Mouse (Mus musculus) neural tube, embryonic 15.5 days (tissue): ENCODE measurements around the gene Bzw2. TPM values are rescaled to one million over a fixed set of nuclear protein-coding genes. Genes with fewer than 3 reads are reported as not detected.

Source experiments
- ATAC-seq: fragments of 200-750 bp; cut with Nextera tagmentation; 2 replicates; pipeline ENCODE4 v1.8.0; 2017; ENCODE audit warnings: mild to moderate bottlenecking, moderate TSS enrichment, moderate library complexity; ENCODE audit not compliant: low FRiP score
- H3K27ac ChIP-seq: fragments of 300-500 bp; sonication (generic); replicated peaks from 2 replicates; pipeline ENCODE4 v1.5.1; 2015; ENCODE audit warnings: mild to moderate bottlenecking, inconsistent platforms
- H3K27me3 ChIP-seq: fragments of 300-500 bp; sonication (generic); replicated peaks from 2 replicates; pipeline ENCODE4 v1.6.1; 2015; ENCODE audit warnings: inconsistent platforms
- H3K36me3 ChIP-seq: fragments of 300-500 bp; sonication (generic); 2 replicates; pipeline ENCODE4 v1.6.1; 2015; ENCODE audit warnings: inconsistent platforms
- H3K4me1 ChIP-seq: fragments of 300-500 bp; sonication (generic); 2 replicates; pipeline ENCODE4 v1.6.1; 2015; ENCODE audit warnings: inconsistent platforms
- H3K4me2 ChIP-seq: fragments of 300-500 bp; sonication (generic); 2 replicates; pipeline ENCODE4 v1.6.1; 2015; ENCODE audit warnings: inconsistent platforms, mild to moderate bottlenecking, moderate library complexity
- H3K4me3 ChIP-seq: fragments of 300-500 bp; sonication (generic); replicated peaks from 2 replicates; pipeline ENCODE4 v1.5.1; 2015; ENCODE audit warnings: mild to moderate bottlenecking, inconsistent platforms
- H3K9ac ChIP-seq: fragments of 300-500 bp; sonication (generic); replicated peaks from 2 replicates; pipeline ENCODE4 v1.6.1; 2015; ENCODE audit warnings: mild to moderate bottlenecking, inconsistent platforms
- H3K9me3 ChIP-seq: fragments of 300-500 bp; sonication (generic); replicated peaks from 2 replicates; pipeline ENCODE4 v1.6.1; 2016; ENCODE audit warnings: inconsistent platforms
- WGBS: fragments of 180-500 bp; shearing (Covaris S2); methylation state at CpG from one replicate; pipeline ENCODE4 v1.1.7; 2015; ENCODE audit warnings: mixed read lengths; 5-methylcytosine and 5-hydroxymethylcytosine counted together
- polyA plus RNA-seq: library from polyadenylated mRNA; unstranded; fragments of >200 nt; fragmentation: Nextera tagmentation; extraction: Ambion mirVana; gene quantifications from 2 replicates; pipeline ENCODE4 v1.2.1, GENCODE M21; 2015

Bzw2 gene
- polyA plus RNA-seq, 1 experiment from 2014 or later, result 378 TPM

DNA sequence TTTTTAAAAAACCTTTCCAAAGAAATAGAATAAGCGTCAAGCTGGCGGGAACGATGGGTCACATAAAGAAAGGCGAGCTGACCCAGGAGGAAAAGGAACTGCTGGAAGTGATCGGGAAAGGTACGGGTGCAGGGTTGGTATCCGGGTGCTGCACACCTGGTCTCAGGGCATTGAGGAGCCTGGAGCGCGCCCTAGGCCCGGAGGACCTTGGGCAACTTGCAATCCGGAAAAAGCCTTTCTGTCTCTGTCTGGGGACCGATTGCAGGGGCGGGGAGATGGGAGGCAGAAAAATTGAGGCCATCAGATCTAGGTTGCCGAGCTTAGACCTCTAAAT is 609 bp downstream of the Bzw2 start:
- ATAC-seq, result peak; percentile 39
- no peaks in the 10 kb centered on the region for H3K27me3 ChIP-seq
- H3K4me1 ChIP-seq, result peaks cover 28% of the 10 kb centered on the region
- peak overlapping the region; percentile 82 for H3K4me2 ChIP-seq
- no peaks in the 10 kb centered on the region for H3K9me3 ChIP-seq
- H3K36me3 ChIP-seq, result no peaks in the 10 kb centered on the region
- peak overlapping the region; percentile 92 for H3K9ac ChIP-seq
- WGBS, result 0% methylated on average over 14 of the region's 14 CpGs
- H3K27ac ChIP-seq, result peak overlapping the region; percentile 95
- H3K4me3 ChIP-seq, result peak overlapping the region; percentile 96

DNA sequence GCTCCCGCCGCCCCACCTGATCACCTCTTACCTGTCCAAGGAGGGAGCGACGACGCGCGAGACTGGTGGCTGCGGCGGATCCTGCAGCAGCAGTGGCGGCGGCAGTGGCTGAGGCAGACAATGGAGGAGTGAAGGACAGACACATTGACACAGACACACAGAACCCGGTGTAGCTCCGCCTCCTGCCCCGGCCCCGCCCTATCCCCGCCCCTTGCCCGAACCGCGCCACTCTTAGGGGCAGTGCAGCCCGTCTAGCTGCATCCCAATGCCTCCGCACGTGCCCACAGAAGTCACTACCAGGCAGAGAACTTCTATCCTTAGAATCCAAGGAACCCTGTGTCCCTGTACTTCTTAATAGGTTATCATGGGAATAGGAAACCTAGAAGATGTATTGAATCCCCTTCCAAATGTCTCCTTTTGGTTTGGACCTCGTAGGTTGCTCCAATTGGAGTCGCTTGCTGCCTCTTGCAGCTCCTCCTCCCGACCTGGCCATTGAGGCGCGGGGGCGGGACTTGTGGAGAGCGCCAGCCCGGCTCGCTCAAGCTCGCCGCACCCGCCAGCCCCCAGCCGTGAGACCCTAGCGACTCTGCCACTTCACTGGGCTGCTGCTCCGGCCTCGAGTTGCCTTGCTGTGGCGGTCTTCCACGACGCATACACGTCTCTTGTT is 1.1 kb downstream of the Bzw2 start, which contains the start of gene Ankmy2:
Gene Ankmy2 (plus strand): TSS at position 478 of the 667 bp plus-strand sequence.
- Histone ChIP-seq H3K4me3 (peak within 1 kb of the TSS; percentile 96), H3K36me3 (no peaks in the 10 kb centered on the region), H3K4me1 (peaks cover 28% of the 10 kb centered on the region), H3K9me3 (no peaks in the 10 kb centered on the region), H3K27ac (peak within 1 kb of the TSS; percentile 95), H3K4me2 (peak within 1 kb of the TSS; percentile 82), H3K27me3 (no peaks in the 10 kb centered on the region), H3K9ac (peak within 1 kb of the TSS; percentile 92)
- ATAC-seq, result peak; percentile 97
- under 1% methylated on average over 42 of the region's 42 CpGs for WGBS

DNA sequence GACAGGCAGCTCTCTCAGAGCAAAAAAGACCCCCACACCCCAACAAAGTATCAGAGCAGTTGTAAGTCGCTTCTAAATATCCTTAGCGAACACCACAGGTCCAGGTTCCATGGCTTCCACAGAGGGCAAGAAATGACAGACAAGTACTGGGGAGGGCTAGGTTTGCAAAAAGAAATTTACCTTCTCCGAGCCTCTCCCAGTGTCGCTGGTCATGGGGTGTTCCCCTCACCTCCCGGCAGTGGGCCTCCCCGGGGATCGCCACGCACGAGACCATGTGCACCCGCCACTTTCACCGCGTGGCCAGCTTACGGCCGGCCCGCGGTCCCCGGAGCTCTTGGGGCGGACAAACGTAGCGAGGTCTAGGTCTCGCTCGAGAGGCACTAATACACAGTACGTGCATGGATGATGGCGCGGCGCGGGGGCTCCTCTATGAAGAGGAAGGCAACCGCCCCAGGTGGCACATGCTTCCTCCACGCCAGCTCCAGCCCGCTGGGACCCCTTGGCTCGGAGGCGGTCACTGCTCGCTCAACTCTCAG is 1.7 kb downstream of the Bzw2 start:
- Histone ChIP-seq H3K27me3 (no peaks in the 10 kb centered on the region), H3K27ac (peak overlapping the region; percentile 95), H3K36me3 (no peaks in the 10 kb centered on the region), H3K4me1 (peaks cover 28% of the 10 kb centered on the region), H3K9me3 (no peaks in the 10 kb centered on the region), H3K4me2 (peak overlapping the region; percentile 82), H3K4me3 (peak overlapping the region; percentile 96), H3K9ac (peak overlapping the region; percentile 92)
- 4% methylated on average over 33 of the region's 33 CpGs for WGBS
- peak; percentile 67 for ATAC-seq

DNA sequence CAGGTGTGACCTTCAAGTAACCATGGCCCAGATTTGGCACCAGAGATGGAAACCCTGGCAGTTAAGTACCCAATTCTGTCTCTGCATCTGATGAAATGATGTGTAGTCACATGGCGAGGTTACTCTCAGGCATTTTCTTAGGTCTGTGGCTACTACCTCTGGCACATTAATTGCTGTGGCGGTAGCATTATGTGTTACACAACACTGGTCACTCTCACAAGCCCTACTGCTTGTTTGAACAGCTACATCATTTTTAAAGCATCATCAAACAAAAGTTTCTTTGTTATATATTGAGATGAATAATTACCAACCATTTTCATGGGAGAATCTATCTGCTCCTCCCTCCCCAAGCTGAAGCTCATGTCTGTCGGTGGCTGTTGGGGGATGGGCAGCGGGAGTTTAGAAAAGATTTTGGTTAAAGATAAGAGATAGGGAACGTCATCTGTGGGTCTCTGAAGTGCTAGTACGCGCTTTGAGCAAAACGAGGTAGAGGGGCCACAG is 2.7 kb downstream of the Bzw2 start:
- peaks cover 36% of the 10 kb centered on the region for H3K4me1 ChIP-seq
- WGBS, result 7% methylated on average over 8 of the region's 8 CpGs
- no peak for ATAC-seq
- H3K9me3 ChIP-seq, result no peaks in the 10 kb centered on the region
- no peaks in the 10 kb centered on the region for H3K36me3 ChIP-seq
- H3K4me2 ChIP-seq, result peak overlapping the region; percentile 82
- H3K27me3 ChIP-seq, result no peaks in the 10 kb centered on the region
- H3K27ac ChIP-seq, result peak overlapping the region; percentile 95
- H3K4me3 ChIP-seq, result peak overlapping the region; percentile 96
- peak overlapping the region; percentile 92 for H3K9ac ChIP-seq

DNA sequence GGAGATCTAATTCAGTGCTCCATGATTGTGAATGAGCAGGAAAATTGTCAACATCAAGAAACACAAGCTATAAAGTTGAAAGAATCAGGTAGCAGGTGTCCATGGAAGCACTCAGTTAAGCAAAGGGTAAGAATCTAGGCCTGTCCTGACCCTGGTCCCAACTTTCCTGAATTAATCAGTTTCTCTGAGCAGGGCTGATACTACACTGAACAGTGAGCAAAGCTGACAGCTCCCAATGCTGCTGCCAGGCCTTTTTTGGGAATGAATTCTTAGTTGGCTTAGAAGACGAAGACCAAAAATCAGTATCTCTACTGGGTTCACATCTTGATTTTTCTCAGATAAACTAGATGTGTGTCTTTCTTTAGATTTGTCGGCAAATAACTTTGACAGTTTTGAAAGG is 7.1 kb downstream of the Bzw2 start:
- WGBS, result 88% methylated on average over 2 of the region's 2 CpGs
- Histone ChIP-seq H3K4me3 (no peak overlapping the region), H3K27ac (no peak overlapping the region)

DNA sequence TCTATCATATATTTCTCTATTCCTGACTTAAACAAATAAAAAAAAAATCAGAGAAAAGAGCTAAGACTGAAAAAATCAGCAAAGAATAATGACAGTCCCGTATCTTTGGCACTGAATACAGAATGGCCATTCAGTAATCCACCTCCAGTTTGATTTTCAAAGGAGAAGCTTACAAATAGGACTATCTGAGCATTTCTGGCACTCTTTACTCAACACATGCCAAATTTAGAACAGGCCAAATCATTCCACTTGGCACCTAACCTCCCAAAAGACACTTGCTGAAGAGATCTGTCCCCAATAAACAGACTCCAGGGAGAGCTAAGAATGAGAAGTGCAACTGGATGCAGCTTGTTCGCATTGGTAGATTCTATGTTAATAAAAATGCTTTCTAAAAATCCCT is 7.6 kb downstream of the Bzw2 start:
- WGBS, result 70% methylated on average over 2 of the region's 2 CpGs
- no peak overlapping the region for H3K4me3 ChIP-seq
- no peak overlapping the region for H3K4me2 ChIP-seq
- H3K27me3 ChIP-seq, result no peaks in the 10 kb centered on the region
- peaks cover 24% of the 10 kb centered on the region for H3K4me1 ChIP-seq
- no peak overlapping the region for H3K27ac ChIP-seq
- H3K36me3 ChIP-seq, result no peaks in the 10 kb centered on the region
- no peak for ATAC-seq
- H3K9ac ChIP-seq, result no peak overlapping the region
- H3K9me3 ChIP-seq, result no peaks in the 10 kb centered on the region

More for the DNA sequence above, 7.1 kb downstream of the Bzw2 start:
- H3K4me2 ChIP-seq, result no peak overlapping the region
- H3K9me3 ChIP-seq, result no peaks in the 10 kb centered on the region
- H3K9ac ChIP-seq, result no peak overlapping the region
- ATAC-seq, result no peak
- no peaks in the 10 kb centered on the region for H3K27me3 ChIP-seq
- no peaks in the 10 kb centered on the region for H3K36me3 ChIP-seq
- H3K4me1 ChIP-seq, result peaks cover 24% of the 10 kb centered on the region

DNA sequence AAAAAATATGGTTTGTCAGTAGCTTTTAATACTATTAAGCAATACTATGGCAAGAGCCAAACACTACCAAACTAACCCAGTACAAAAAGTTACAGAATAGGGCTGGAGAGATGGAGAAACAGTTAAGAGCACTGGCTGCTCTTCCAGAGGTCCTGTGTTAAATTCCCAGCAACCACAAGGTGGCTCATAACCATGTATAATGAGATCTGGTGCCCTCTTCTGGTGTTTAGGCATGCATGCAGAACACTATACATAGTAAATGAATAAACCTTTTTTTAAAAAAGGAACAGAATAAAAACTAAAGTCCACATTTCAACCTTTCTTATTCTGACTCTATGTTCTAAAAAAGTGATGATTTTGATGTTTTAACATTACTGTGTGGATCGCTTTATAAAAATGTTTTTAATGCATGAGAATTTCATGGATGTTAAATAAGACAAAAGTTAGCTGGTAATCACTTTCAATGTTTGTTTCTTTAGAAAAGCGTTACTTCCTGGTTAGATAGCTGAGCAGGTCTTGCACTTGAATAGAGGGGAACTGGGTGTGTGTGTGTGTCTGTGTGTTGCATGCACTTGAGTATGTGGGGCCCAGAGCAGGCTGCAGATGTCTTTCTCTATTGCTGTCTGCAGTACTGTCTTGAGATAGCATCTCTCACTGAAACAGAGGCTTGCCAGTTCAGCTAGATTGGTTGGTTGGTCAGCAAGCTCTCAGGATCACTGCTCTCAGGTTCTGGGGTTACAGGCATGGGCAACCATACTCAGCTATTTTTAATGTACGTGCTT is 11.5 kb downstream of the Bzw2 start:
- WGBS, result 93% methylated on average over 3 of the region's 3 CpGs
- Histone ChIP-seq H3K4me1 (peaks cover 10% of the 10 kb centered on the region; the same call in 1 of the 2 replicates), H3K4me2 (no peak overlapping the region), H3K9ac (no peak overlapping the region), H3K27ac (no peak overlapping the region), H3K27me3 (no peaks in the 10 kb centered on the region), H3K9me3 (no peaks in the 10 kb centered on the region), H3K4me3 (no peak overlapping the region), H3K36me3 (no peaks in the 10 kb centered on the region)
- ATAC-seq, result no peak

DNA sequence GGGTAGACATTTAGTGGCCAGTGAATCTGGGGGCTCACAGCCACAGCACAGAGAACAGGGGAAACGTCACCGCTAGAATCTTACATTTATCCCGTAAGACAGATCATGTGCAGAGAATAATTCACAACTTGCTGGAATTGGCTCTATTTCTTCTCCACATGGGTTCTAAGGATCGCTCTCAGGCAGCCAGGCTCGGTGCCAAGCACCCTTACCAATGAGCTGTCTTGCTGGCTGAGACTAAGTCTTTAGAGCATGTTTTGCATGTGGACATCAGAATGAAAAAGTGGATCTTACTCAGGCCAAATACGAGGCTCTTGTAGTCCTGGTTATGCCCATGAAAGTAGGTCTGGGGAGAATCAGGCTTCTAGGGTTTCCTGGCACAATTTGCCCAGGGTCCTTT is 17.5 kb downstream of the Bzw2 start:
- Histone ChIP-seq H3K4me1 (0 out of 2 replicates have a peak, but pooled peaks cover 4% of the 10 kb centered on the region), H3K27ac (no peak overlapping the region), H3K4me2 (no peak overlapping the region), H3K9ac (no peak overlapping the region), H3K4me3 (no peak overlapping the region), H3K27me3 (no peaks in the 10 kb centered on the region), H3K9me3 (no peaks in the 10 kb centered on the region), H3K36me3 (no peaks in the 10 kb centered on the region)
- WGBS, result 75% methylated on average over 6 of the region's 6 CpGs
- ATAC-seq, result no peak

DNA sequence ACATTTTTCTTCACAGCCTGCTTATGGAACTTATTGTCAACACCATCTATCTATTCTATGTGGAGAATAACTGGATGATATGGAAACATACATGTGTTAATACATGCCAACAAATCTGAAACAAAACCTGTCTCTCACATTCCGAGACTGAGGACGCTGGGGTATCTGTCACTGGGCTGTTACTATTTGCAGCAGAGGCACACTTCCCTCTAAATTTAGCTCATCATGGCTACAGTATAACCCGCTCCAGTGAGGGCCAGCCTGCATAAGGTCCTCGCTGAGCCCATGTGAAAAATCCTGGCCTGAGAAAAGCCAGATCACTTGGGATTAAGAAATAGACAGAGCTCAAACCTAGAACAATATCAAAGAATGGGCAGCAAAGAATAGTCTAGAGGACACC is 20.7 kb downstream of the Bzw2 start:
- 91% methylated on average over 4 of the region's 4 CpGs for WGBS
- H3K4me2 ChIP-seq, result no peak overlapping the region
- no peak overlapping the region for H3K4me3 ChIP-seq
- H3K9me3 ChIP-seq, result no peaks in the 10 kb centered on the region
- H3K27me3 ChIP-seq, result no peaks in the 10 kb centered on the region
- H3K4me1 ChIP-seq, result 0 out of 2 replicates have a peak, but pooled peaks cover 4% of the 10 kb centered on the region
- no peak for ATAC-seq
- H3K9ac ChIP-seq, result no peak overlapping the region
- no peak overlapping the region for H3K27ac ChIP-seq
- H3K36me3 ChIP-seq, result peaks cover 19% of the 10 kb centered on the region

DNA sequence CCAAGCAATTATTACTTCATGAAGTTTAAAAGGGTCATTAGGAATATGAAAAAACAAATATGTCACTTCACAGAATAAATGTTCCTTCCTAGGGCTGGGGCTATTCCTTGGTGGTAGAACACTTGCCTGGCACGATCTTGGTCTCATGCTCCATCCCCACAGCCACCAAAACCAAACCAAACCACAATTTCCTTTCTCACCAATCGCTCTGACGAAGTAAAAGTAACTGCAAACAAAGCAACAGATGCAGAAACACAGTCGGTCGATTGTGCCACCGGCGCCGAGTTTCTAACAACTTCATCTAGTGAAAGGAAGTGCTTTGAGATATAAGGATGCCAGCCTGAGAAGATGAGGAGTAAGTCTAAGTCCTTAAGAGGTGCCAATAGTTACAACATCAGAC is 21.6 kb downstream of the Bzw2 start:
- WGBS, result 98% methylated on average over 8 of the region's 8 CpGs
- ATAC-seq, result no peak
- no peak overlapping the region for H3K4me3 ChIP-seq
- no peaks in the 10 kb centered on the region for H3K27me3 ChIP-seq
- H3K9ac ChIP-seq, result no peak overlapping the region
- H3K4me2 ChIP-seq, result no peak overlapping the region
- H3K9me3 ChIP-seq, result no peaks in the 10 kb centered on the region
- 0 out of 2 replicates have a peak, but pooled peaks cover 4% of the 10 kb centered on the region for H3K4me1 ChIP-seq
- peaks cover 25% of the 10 kb centered on the region for H3K36me3 ChIP-seq
- no peak overlapping the region for H3K27ac ChIP-seq

DNA sequence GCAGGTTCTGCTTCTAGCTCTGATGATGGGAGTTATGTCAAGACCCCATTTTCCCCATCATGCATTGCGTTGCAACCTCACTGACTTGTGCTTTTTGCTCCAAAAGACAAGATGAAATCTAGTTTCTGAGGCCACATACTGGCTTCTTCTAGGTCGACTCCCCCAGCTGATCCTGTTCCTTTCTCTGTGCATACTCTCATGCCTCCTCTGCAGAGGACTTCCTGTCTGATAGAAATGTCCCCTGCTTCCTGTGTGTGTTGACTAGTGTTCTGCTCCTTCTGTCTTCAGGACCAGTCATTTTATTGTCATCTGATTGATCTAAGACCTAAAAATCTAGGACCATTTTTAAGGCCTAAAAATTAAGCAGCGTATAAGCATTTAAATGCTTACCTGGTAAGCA is 22.5 kb downstream of the Bzw2 start:
- H3K4me3 ChIP-seq, result no peak overlapping the region
- ATAC-seq, result no peak
- peaks cover 25% of the 10 kb centered on the region for H3K36me3 ChIP-seq
- no peak overlapping the region for H3K4me2 ChIP-seq
- H3K9me3 ChIP-seq, result no peaks in the 10 kb centered on the region
- no peak overlapping the region for H3K27ac ChIP-seq
- 93% methylated on average over 3 of the region's 3 CpGs for WGBS
- no peak overlapping the region for H3K9ac ChIP-seq
- 0 out of 2 replicates have a peak, but pooled peaks cover 3% of the 10 kb centered on the region for H3K4me1 ChIP-seq
- H3K27me3 ChIP-seq, result no peaks in the 10 kb centered on the region

DNA sequence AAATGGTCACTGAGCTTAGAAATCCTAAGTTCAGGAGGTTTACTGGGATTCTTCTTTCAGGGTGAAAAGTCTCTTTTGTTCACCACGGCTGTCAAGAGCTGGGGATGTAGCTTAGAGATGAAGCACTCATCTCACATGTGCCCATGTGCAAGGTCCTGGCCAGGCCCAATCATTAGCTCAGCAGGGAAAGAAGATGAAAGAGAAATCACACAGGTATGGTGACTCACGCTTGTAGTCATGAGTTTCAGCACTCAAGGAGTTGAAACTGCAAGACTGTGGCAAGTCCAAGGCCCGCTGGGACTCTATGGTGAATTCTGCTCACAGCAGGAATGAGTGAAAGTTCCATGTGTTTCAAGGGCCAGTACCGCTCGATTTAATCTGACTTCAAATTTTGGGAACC is 23.8 kb downstream of the Bzw2 start:
- no peak for ATAC-seq
- Histone ChIP-seq H3K27me3 (no peaks in the 10 kb centered on the region), H3K36me3 (peaks cover 30% of the 10 kb centered on the region), H3K4me1 (no peaks in the 10 kb centered on the region), H3K4me3 (no peak overlapping the region), H3K9ac (no peak overlapping the region), H3K27ac (no peak overlapping the region), H3K9me3 (no peaks in the 10 kb centered on the region), H3K4me2 (no peak overlapping the region)
- 91% methylated on average over 5 of the region's 5 CpGs for WGBS
